8 mouse cellular contexts compared by ENCODE assay signal in genomic region chr8:122375751-122376364, GRCm38 (mm10). TPM values are rescaled to one million over a fixed set of nuclear protein-coding genes. Genes with fewer than 3 reads are reported as not detected.
DNase-seq lines count a peak whose midpoint lies in the region; ATAC-seq lines count a peak whose summit lies in the region.

No protein-coding gene starts in this region.

- peak; percentile 10 for ATAC-seq in kidney, embryonic 15.5 days (replicated peaks; ENCODE audit: low FRiP score)
- ATAC-seq in hindbrain, embryonic 12.5 days (ENCODE audit: low FRiP score), result peak; percentile 35
- peak; percentile 49 for ATAC-seq in midbrain, embryonic 13.5 days

- H3K4me3 ChIP-seq in kidney, embryonic 15.5 days (replicated peaks), result peak overlapping the region; percentile 92
- peak overlapping the region; percentile 97 for H3K4me3 ChIP-seq in hindbrain, embryonic 12.5 days
- peak overlapping the region; percentile 95 for H3K4me3 ChIP-seq in midbrain, embryonic 13.5 days (replicated peaks)

- H3K4me1 ChIP-seq in kidney, embryonic 15.5 days, result peaks cover 28% of the 10 kb centered on the region
- H3K4me1 ChIP-seq in hindbrain, embryonic 12.5 days, result peaks cover 20% of the 10 kb centered on the region
- H3K4me1 ChIP-seq in midbrain, embryonic 13.5 days (replicated peaks), result peaks cover 33% of the 10 kb centered on the region

- WGBS in kidney, embryonic 15.5 days, result 25% methylated on average over 13 of the region's 13 CpGs
- whole genome bisulfite sequencing in hindbrain, embryonic 12.5 days, result 25% methylated on average over 13 of the region's 13 CpGs
- WGBS in midbrain, embryonic 13.5 days, result 30% methylated on average over 13 of the region's 13 CpGs

- DNase-seq in kidney, postnatal 36 days, result no peak
- peak; percentile 56 for DNase-seq in MN1 (ENCODE audit: low spot score)
- no peak for DNase-seq in spleen, postnatal 14 days (ENCODE audit: low spot score in 2 of 2)
- no peak for DNase-seq in ovary, postnatal 14 days (ENCODE audit: low spot score)
- no peak for DNase-seq in cerebellum, adult 11-12 months

- peak overlapping the region; percentile 57; the same call in 1 of the 2 replicates for H3K27ac ChIP-seq in kidney, embryonic 15.5 days
- H3K27ac ChIP-seq in hindbrain, embryonic 12.5 days, result peak overlapping the region; percentile 66; the same call in 1 of the 2 replicates
- H3K27ac ChIP-seq in midbrain, embryonic 13.5 days, result 0 out of 2 replicates have a peak overlapping the region, but pooled peaks have one; percentile 26

- no peaks in the 10 kb centered on the region for H3K27me3 ChIP-seq in kidney, embryonic 15.5 days
- no peaks in the 10 kb centered on the region for H3K27me3 ChIP-seq in hindbrain, embryonic 12.5 days
- H3K27me3 ChIP-seq in midbrain, embryonic 13.5 days, result no peaks in the 10 kb centered on the region

- no peaks in the 10 kb centered on the region for H3K9me3 ChIP-seq in kidney, embryonic 15.5 days (replicated peaks)
- H3K9me3 ChIP-seq in hindbrain, embryonic 12.5 days (replicated peaks), result no peaks in the 10 kb centered on the region
- H3K9me3 ChIP-seq in midbrain, embryonic 13.5 days, result no peaks in the 10 kb centered on the region

- H3K36me3 ChIP-seq in kidney, embryonic 15.5 days, result peaks cover 21% of the 10 kb centered on the region
- peaks cover 7% of the 10 kb centered on the region for H3K36me3 ChIP-seq in hindbrain, embryonic 12.5 days
- peaks cover 14% of the 10 kb centered on the region for H3K36me3 ChIP-seq in midbrain, embryonic 13.5 days

- H3K9ac ChIP-seq in kidney, embryonic 15.5 days, result peak overlapping the region; percentile 30; the same call in 1 of the 2 replicates
- peak overlapping the region; percentile 89; the same call in 1 of the 2 replicates for H3K9ac ChIP-seq in hindbrain, embryonic 12.5 days
- peak overlapping the region; percentile 45 for H3K9ac ChIP-seq in midbrain, embryonic 13.5 days (replicated peaks)

- H3K4me2 ChIP-seq in kidney, embryonic 15.5 days, result peak overlapping the region; percentile 68
- H3K4me2 ChIP-seq in hindbrain, embryonic 12.5 days (replicated peaks), result peak overlapping the region; percentile 48
- H3K4me2 ChIP-seq in midbrain, embryonic 13.5 days (replicated peaks), result peak overlapping the region; percentile 53

RNA-seq across cellular contexts. Expression of gene Zc3h18, which starts 0.6 kb away (rescaled TPM):
- 53.2 and 53.9 TPM in 2 replicates for polyA plus RNA-seq in kidney, embryonic 15.5 days (2015; fragmentation: Nextera tagmentation; extraction: Ambion mirVana)
- polyA plus RNA-seq in hindbrain, embryonic 12.5 days (2016; fragmentation: Nextera tagmentation; extraction: Ambion mirVana), result 64.0 and 64.4 TPM in 2 replicates
- polyA plus RNA-seq in midbrain, embryonic 13.5 days (2015; fragmentation: Nextera tagmentation; extraction: Ambion mirVana), result 40.0 and 44.9 TPM in 2 replicates

RNA-seq across cellular contexts. Expression of gene Trhr2, which starts 15.3 kb away (rescaled TPM):
- not detected in 2 replicates for polyA plus RNA-seq in kidney, embryonic 15.5 days (2015; fragmentation: Nextera tagmentation; extraction: Ambion mirVana)
- polyA plus RNA-seq in hindbrain, embryonic 12.5 days (2016; fragmentation: Nextera tagmentation; extraction: Ambion mirVana), result not detected in 2 replicates
- polyA plus RNA-seq in midbrain, embryonic 13.5 days (2015; fragmentation: Nextera tagmentation; extraction: Ambion mirVana), result not detected in 2 replicates

RNA-seq across cellular contexts. Expression of gene Il17c, which starts 46.0 kb away (rescaled TPM):
- polyA plus RNA-seq in kidney, embryonic 15.5 days (2015; fragmentation: Nextera tagmentation; extraction: Ambion mirVana), result not detected in 2 replicates
- polyA plus RNA-seq in hindbrain, embryonic 12.5 days (2016; fragmentation: Nextera tagmentation; extraction: Ambion mirVana), result not detected in 2 replicates
- not detected in 2 replicates for polyA plus RNA-seq in midbrain, embryonic 13.5 days (2015; fragmentation: Nextera tagmentation; extraction: Ambion mirVana)

RNA-seq across cellular contexts. Expression of gene Cyba, which starts 56.9 kb away (rescaled TPM):
- 310 and 320 TPM in 2 replicates for polyA plus RNA-seq in kidney, embryonic 15.5 days (2015; fragmentation: Nextera tagmentation; extraction: Ambion mirVana)
- 60.4 and 62.1 TPM in 2 replicates for polyA plus RNA-seq in hindbrain, embryonic 12.5 days (2016; fragmentation: Nextera tagmentation; extraction: Ambion mirVana)
- polyA plus RNA-seq in midbrain, embryonic 13.5 days (2015; fragmentation: Nextera tagmentation; extraction: Ambion mirVana), result 30.7 and 33.8 TPM in 2 replicates

Comparison
In these comparisons a context has a peak if more than half of its experiments do, and no peak if none do; other contexts are left out.
1. H3K9ac ChIP-seq: peak in every context shown above with its lines; median percentile 89 in hindbrain, embryonic 12.5 days; 45 in midbrain, embryonic 13.5 days; 30 in kidney, embryonic 15.5 days.